28 mouse cellular contexts compared by ENCODE assay signal in the genomic region with DNA sequence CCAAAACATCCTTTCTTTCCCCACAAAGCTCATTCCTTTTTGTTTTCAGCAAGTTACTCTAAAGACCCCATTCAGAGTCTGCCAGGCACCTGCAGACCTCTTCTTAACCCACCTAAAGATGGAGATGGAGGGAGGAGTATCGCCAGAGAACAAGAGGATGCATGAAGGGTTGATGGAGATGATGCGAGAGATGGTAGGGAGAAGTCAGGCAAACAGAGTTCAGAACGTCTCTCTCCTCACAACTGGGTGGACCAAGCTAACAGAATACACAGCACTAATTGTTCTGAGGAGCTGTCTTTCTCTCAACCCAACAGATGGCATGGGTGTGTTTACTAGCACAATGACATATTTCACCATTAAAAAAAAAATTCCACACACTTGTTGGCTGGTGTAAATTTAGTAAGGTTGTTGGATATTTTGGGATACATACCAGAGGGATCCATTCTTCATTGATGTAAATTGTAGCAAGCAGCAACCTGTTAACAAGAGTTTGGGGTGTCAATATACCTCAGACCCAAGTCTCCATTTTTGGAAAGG.
DNase-seq lines count a peak whose midpoint lies in the region; ATAC-seq and TF ChIP-seq lines count a peak whose summit lies in the region.
"Had no signal": no experiment of that assay in that cellular context is flagged by ENCODE, and none has a peak within 500 bp of the region (broad histone marks: within the 10 kb centered on the region; RNA-seq: fewer than 3 reads in every experiment).

No protein-coding gene starts in this region.

- peak overlapping the region; percentile 16 for H3K4me2 ChIP-seq in hindbrain, embryonic 15.5 days
- H3K4me2 ChIP-seq in hindbrain, embryonic 14.5 days (replicated peaks) = no peak overlapping the region
- H3K4me2 ChIP-seq: embryonic facial prominence, embryonic 13.5 days; heart, embryonic 12.5 days; heart, embryonic 15.5 days; intestine, embryonic 15.5 days had no signal

- DNase-seq in cerebellum, adult 2 months = peak; percentile 62 to 82
- no peak for DNase-seq in cerebellum, adult 9-11 months
- DNase-seq in hindbrain, embryonic 14.5 days (ENCODE audit: low spot score) = no peak
- DNase-seq in retina, postnatal 1 day = peak; percentile 39
- DNase-seq in retina, embryonic 14.5 days (ENCODE audit: low spot score) = no peak
- DNase-seq: adrenal gland, adult 8-10 months; adrenal gland, postnatal 25 days; embryo, embryonic 11 days; forebrain, postnatal 0 days; gastrocnemius, postnatal 25 days; heart, adult 18-20 months; heart, postnatal 10 days; heart, postnatal 36 days; kidney, adult 11 months; kidney, adult 8-10 months had no signal

- TF ChIP-seq POLR2A in cerebellum, adult 2 months (IDR thresholded peaks at IDR 0.05; ENCODE audit: borderline replicate concordance, insufficient read depth, low read length) = no peak

- no peak for TF ChIP-seq CTCF in cerebellum, adult 2 months (IDR thresholded peaks at IDR 0.05; ENCODE audit: borderline replicate concordance, insufficient read depth, low read depth, low read length)

- no peaks in the 10 kb centered on the region for H3K27me3 ChIP-seq in cerebellum, adult 2 months (ENCODE audit: control insufficient read depth, insufficient read depth, low read length)
- peaks cover 8% of the 10 kb centered on the region for H3K27me3 ChIP-seq in hindbrain, embryonic 15.5 days
- peaks cover 26% of the 10 kb centered on the region for H3K27me3 ChIP-seq in hindbrain, embryonic 14.5 days (ENCODE audit: control insufficient read depth, insufficient read depth, low read length)
- H3K27me3 ChIP-seq: heart, embryonic 12.5 days; heart, embryonic 15.5 days; intestine, embryonic 15.5 days had no signal

- no peak for ATAC-seq in hindbrain, embryonic 15.5 days (ENCODE audit: low FRiP score, low read depth)
- ATAC-seq in hindbrain, embryonic 14.5 days (ENCODE audit: low FRiP score) = no peak
- no peak for ATAC-seq in frontal cortex, adult (ENCODE audit: low TSS enrichment)
- ATAC-seq: activated CD4-positive, CD25-positive, alpha-beta regulatory T cell, adult 4 months; CD4-positive, CD25-positive, alpha-beta regulatory T cell, adult 4 months; forebrain, postnatal 0 days; intestine, embryonic 15.5 days had no signal

- peak overlapping the region; percentile 33 for H3K4me3 ChIP-seq in cerebellum, adult 2 months (replicated peaks; ENCODE audit: insufficient read depth, low read depth, low read length)
- H3K4me3 ChIP-seq in hindbrain, embryonic 15.5 days = no peak overlapping the region
- H3K4me3 ChIP-seq in hindbrain, embryonic 14.5 days (replicated peaks; ENCODE audit: low read length) = no peak overlapping the region
- H3K4me3 ChIP-seq: embryonic facial prominence, embryonic 10.5 days; embryonic facial prominence, embryonic 13.5 days; erythroblast, embryonic 14.5 days; forebrain, embryonic 13.5 days; heart, embryonic 12.5 days; heart, embryonic 15.5 days; hindbrain, embryonic 10.5 days; intestine, embryonic 15.5 days; kidney, embryonic 15.5 days had no signal

- H3K4me1 ChIP-seq in cerebellum, adult 2 months (ENCODE audit: control insufficient read depth, insufficient read depth, low read length) = peaks cover 7% of the 10 kb centered on the region; the same call in 1 of the 2 replicates
- H3K4me1 ChIP-seq in hindbrain, embryonic 15.5 days (replicated peaks) = 0 out of 2 replicates have a peak, but pooled peaks cover 4% of the 10 kb centered on the region
- H3K4me1 ChIP-seq in hindbrain, embryonic 14.5 days (replicated peaks; ENCODE audit: control insufficient read depth, insufficient read depth, low read length) = no peaks in the 10 kb centered on the region; the same call in 1 of the 2 replicates
- H3K4me1 ChIP-seq: embryonic facial prominence, embryonic 13.5 days; heart, embryonic 12.5 days; heart, embryonic 15.5 days; intestine, embryonic 15.5 days had no signal

- WGBS in cerebellum, adult 2 months = 14% methylated on average over 3 of the region's 3 CpGs
- 79% methylated on average over 3 of the region's 3 CpGs for WGBS in hindbrain, embryonic 15.5 days
- WGBS in hindbrain, embryonic 14.5 days = 61% methylated on average over 3 of the region's 3 CpGs

- H3K27ac ChIP-seq in cerebellum, adult 2 months (ENCODE audit: insufficient read depth, low read length) = peak overlapping the region; percentile 73
- peak overlapping the region; percentile 40 for H3K27ac ChIP-seq in hindbrain, embryonic 15.5 days (replicated peaks)
- no peak overlapping the region for H3K27ac ChIP-seq in hindbrain, embryonic 14.5 days
- H3K27ac ChIP-seq: embryonic facial prominence, embryonic 10.5 days; embryonic facial prominence, embryonic 13.5 days; forebrain, embryonic 13.5 days; heart, embryonic 15.5 days; hindbrain, embryonic 10.5 days; intestine, embryonic 15.5 days; kidney, embryonic 15.5 days had no signal

- H3K9me3 ChIP-seq in hindbrain, embryonic 15.5 days = no peaks in the 10 kb centered on the region
- H3K9me3 ChIP-seq in hindbrain, embryonic 14.5 days (ENCODE audit: control insufficient read depth, low read length) = no peaks in the 10 kb centered on the region
- H3K9me3 ChIP-seq: embryonic facial prominence, embryonic 10.5 days; embryonic facial prominence, embryonic 13.5 days; forebrain, embryonic 13.5 days; heart, embryonic 12.5 days; heart, embryonic 15.5 days; hindbrain, embryonic 10.5 days; intestine, embryonic 15.5 days; kidney, embryonic 15.5 days had no signal

- no peaks in the 10 kb centered on the region for H3K36me3 ChIP-seq in hindbrain, embryonic 15.5 days
- no peaks in the 10 kb centered on the region for H3K36me3 ChIP-seq in hindbrain, embryonic 14.5 days (replicated peaks; ENCODE audit: control insufficient read depth, insufficient read depth)
- H3K36me3 ChIP-seq: embryonic facial prominence, embryonic 10.5 days; embryonic facial prominence, embryonic 13.5 days; heart, embryonic 12.5 days; heart, embryonic 15.5 days; hindbrain, embryonic 10.5 days; intestine, embryonic 15.5 days; kidney, embryonic 15.5 days had no signal

- no peak overlapping the region for H3K9ac ChIP-seq in hindbrain, embryonic 15.5 days
- no peak overlapping the region for H3K9ac ChIP-seq in hindbrain, embryonic 14.5 days
- H3K9ac ChIP-seq: embryonic facial prominence, embryonic 13.5 days; forebrain, embryonic 13.5 days; forebrain, postnatal 0 days; heart, embryonic 12.5 days; heart, embryonic 15.5 days; intestine, embryonic 15.5 days; kidney, embryonic 15.5 days had no signal

Comparison
In these comparisons a context has a peak if more than half of its experiments do, and no peak if none do; other contexts are left out.
1. DNase-seq: peak in cerebellum, adult 2 months (2 of 2) and retina, postnatal 1 day (single experiment); none in cerebellum, adult 9-11 months (single experiment), hindbrain, embryonic 14.5 days (single experiment) and retina, embryonic 14.5 days (single experiment).